Mouse (Mus musculus) brain, embryonic 14.5 days (tissue): ENCODE measurements around the gene Bcl9.

Experiments used
- CTCF ChIP-seq: fragments of 200-500 bp; IDR thresholded peaks from 2 replicates; pipeline ENCODE4 v1.5.1; 2012; ENCODE audit warnings: inconsistent platforms, mild to moderate bottlenecking, moderate library complexity, borderline replicate concordance; ENCODE audit not compliant: insufficient read depth, insufficient read length; ENCODE audit errors: extremely low read depth
- POLR2A ChIP-seq: fragments of 200-500 bp; IDR thresholded peaks from 2 replicates; pipeline ENCODE4 v1.6.1; 2012; ENCODE audit warnings: mild to moderate bottlenecking, inconsistent platforms, borderline replicate concordance; ENCODE audit not compliant: poor library complexity, insufficient read depth, insufficient read length, severe bottlenecking; ENCODE audit errors: extremely low read depth

DNA sequence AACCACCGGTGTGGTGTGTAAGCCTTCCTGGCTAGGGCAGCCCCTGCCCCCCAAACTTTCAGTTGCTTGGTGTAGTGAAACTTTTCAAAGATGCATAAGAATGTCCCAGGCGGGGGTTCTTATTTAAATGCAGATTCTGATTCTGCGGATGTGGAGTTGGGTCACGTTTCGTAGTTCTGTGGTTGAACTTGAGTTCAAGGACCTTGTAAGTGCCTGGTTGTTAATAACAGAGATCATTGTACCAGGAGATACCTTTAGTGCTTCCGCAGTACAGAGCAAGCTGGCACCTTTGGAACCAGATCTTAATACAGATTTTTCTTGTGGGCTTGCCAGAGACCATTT, 138.2 kb downstream of the Bcl9 start:
- no peak for TF ChIP-seq CTCF
- no peak for TF ChIP-seq POLR2A
